Mouse (Mus musculus) liver, adult 2 months (tissue): ENCODE results near the gene Dido1.

Source experiments
- CTCF ChIP-seq: fragments of 200-500 bp; IDR thresholded peaks from 2 replicates; pipeline ENCODE4 v1.5.1; 2011; ENCODE audit warnings: low read depth, low read length, control low read depth
- POLR2A ChIP-seq: fragments of 200-500 bp; IDR thresholded peaks from 2 replicates; pipeline ENCODE4 v1.6.1; 2011; ENCODE audit warnings: low read length, control low read depth; ENCODE audit not compliant: insufficient read depth; ENCODE audit errors: extremely low read depth

GRCm38 (mm10) chr2:180755896-180756295 is 46.1 kb upstream of the Dido1 start:
- TF ChIP-seq POLR2A (no peak), CTCF (no peak)
